Mouse (Mus musculus) heart, embryonic 16.5 days (tissue): ENCODE results near the gene Entpd1. TPM values are rescaled to one million over a fixed set of nuclear protein-coding genes. Genes with fewer than 3 reads are reported as not detected.
"Not testable (repeated sequence)": the region's sequence is repeated elsewhere in the genome, so short reads cannot be mapped to it uniquely, and the experiment has no call there.

Experiments
- ATAC-seq: fragments of 200-750 bp; cut with Nextera tagmentation; replicated peaks from 2 replicates; pipeline ENCODE4 v1.8.0; 2017; ENCODE audit warnings: moderate number of reproducible peaks; ENCODE audit not compliant: insufficient read depth, low FRiP score; ENCODE audit errors: extremely low read depth
- H3K27ac ChIP-seq: fragments of 300-500 bp; sonication (generic); 2 replicates; pipeline ENCODE4 v1.5.1; 2014; ENCODE audit warnings: mild to moderate bottlenecking, low read length, control low read depth, moderate library complexity
- H3K27me3 ChIP-seq: fragments of 300-500 bp; sonication (generic); 2 replicates; pipeline ENCODE4 v1.6.1; 2014; ENCODE audit warnings: low read length, mixed read lengths; ENCODE audit not compliant: control insufficient read depth, insufficient read depth
- H3K36me3 ChIP-seq: fragments of 300-500 bp; sonication (generic); 2 replicates; pipeline ENCODE4 v1.6.1; 2014; ENCODE audit not compliant: control insufficient read depth, insufficient read depth
- H3K4me1 ChIP-seq: fragments of 300-500 bp; sonication (generic); 2 replicates; pipeline ENCODE4 v1.6.1; 2014; ENCODE audit warnings: low read length, mixed read lengths; ENCODE audit not compliant: control insufficient read depth, insufficient read depth
- H3K4me2 ChIP-seq: fragments of 300-500 bp; sonication (generic); 2 replicates; pipeline ENCODE4 v1.6.1; 2014; ENCODE audit warnings: low read depth, mild to moderate bottlenecking, control low read depth, low read length
- H3K4me3 ChIP-seq: fragments of 300-500 bp; sonication (generic); 2 replicates; pipeline ENCODE4 v1.5.1; 2014; ENCODE audit warnings: mild to moderate bottlenecking, control low read depth, low read length
- H3K9ac ChIP-seq: fragments of 300-500 bp; sonication (generic); 2 replicates; pipeline ENCODE4 v1.6.1; 2014; ENCODE audit warnings: low read length, control low read depth
- H3K9me3 ChIP-seq: fragments of 300-500 bp; sonication (generic); replicated peaks from 2 replicates; pipeline ENCODE4 v1.6.1; 2016; ENCODE audit warnings: low read length; ENCODE audit not compliant: control insufficient read depth
- WGBS: fragments of 180-500 bp; shearing (Covaris S2); extraction: QIAGEN DNeasy Blood & Tissue Kit; methylation state at CpG from one replicate; pipeline ENCODE4 v1.1.7; 2014; 5-methylcytosine and 5-hydroxymethylcytosine counted together
- polyA plus RNA-seq: library from polyadenylated mRNA; unstranded; fragments of >200 nt; fragmentation: Nextera tagmentation; extraction: Ambion mirVana; gene quantifications from 2 replicates; pipeline ENCODE4 v1.2.1, GENCODE M21; 2015

The Entpd1 gene
- polyA plus RNA-seq, 1 experiment from 2014 or later: 11.7 TPM

GRCm38 (mm10) chr19:40607676-40608075 is 4.5 kb upstream of the Entpd1 start:
- WGBS: 70% methylated on average over 6 of the region's 6 CpGs
- H3K4me2 ChIP-seq: no peak overlapping the region
- H3K9me3 ChIP-seq: no peaks in the 10 kb centered on the region
- no peak for ATAC-seq
- H3K27ac ChIP-seq: no peak overlapping the region
- H3K4me3 ChIP-seq: no peak overlapping the region
- H3K36me3 ChIP-seq: peaks cover 25% of the 10 kb centered on the region
- H3K9ac ChIP-seq: no peak overlapping the region
- H3K4me1 ChIP-seq: peaks cover 8% of the 10 kb centered on the region
- no peaks in the 10 kb centered on the region for H3K27me3 ChIP-seq

- Histone ChIP-seq H3K4me3 (no peak overlapping the region), H3K4me2 (no peak overlapping the region), H3K9me3 (no peaks in the 10 kb centered on the region), H3K4me1 (peaks cover 8% of the 10 kb centered on the region), H3K27me3 (0 out of 2 replicates have a peak, but pooled peaks cover 2% of the 10 kb centered on the region), H3K9ac (no peak overlapping the region), H3K36me3 (no peaks in the 10 kb centered on the region), H3K27ac (no peak overlapping the region)
- 67% methylated on average over 7 of the region's 7 CpGs for WGBS
- ATAC-seq: no peak
These were observed 2.6 kb downstream of the Entpd1 start for GRCm38 (mm10) chr19:40614811-40615210.

- Histone ChIP-seq H3K27ac (no peak overlapping the region), H3K4me3 (no peak overlapping the region), H3K4me2 (no peak overlapping the region), H3K9me3 (no peaks in the 10 kb centered on the region), H3K9ac (no peak overlapping the region), H3K27me3 (0 out of 2 replicates have a peak, but pooled peaks cover 2% of the 10 kb centered on the region), H3K36me3 (no peaks in the 10 kb centered on the region), H3K4me1 (peaks cover 5% of the 10 kb centered on the region)
- ATAC-seq: no peak
- 83% methylated on average over 7 of the region's 7 CpGs for WGBS
These were observed 3.9 kb downstream of the Entpd1 start for GRCm38 (mm10) chr19:40616021-40616420.

- ATAC-seq, H3K27ac ChIP-seq, H3K36me3 ChIP-seq, H3K4me3 ChIP-seq, H3K27me3 ChIP-seq, H3K4me2 ChIP-seq, H3K4me1 ChIP-seq, H3K9me3 ChIP-seq, H3K9ac ChIP-seq: not testable (repeated sequence)
- 51% methylated on average over 10 of the region's 26 CpGs for WGBS
These were observed 9.4 kb downstream of the Entpd1 start for GRCm38 (mm10) chr19:40621616-40622015.

- 35% methylated on average over 12 of the region's 12 CpGs for WGBS
These were observed 13.8 kb downstream of the Entpd1 start for GRCm38 (mm10) chr19:40625935-40626334.

GRCm38 (mm10) chr19:40628950-40629349 is 16.8 kb downstream of the Entpd1 start:
- H3K27me3 ChIP-seq: no peaks in the 10 kb centered on the region
- H3K27ac ChIP-seq: no peak overlapping the region
- H3K4me3 ChIP-seq: no peak overlapping the region
- no peaks in the 10 kb centered on the region for H3K36me3 ChIP-seq
- no peak overlapping the region for H3K4me2 ChIP-seq
- no peaks in the 10 kb centered on the region for H3K9me3 ChIP-seq
- no peak for ATAC-seq
- H3K4me1 ChIP-seq: no peaks in the 10 kb centered on the region
- H3K9ac ChIP-seq: no peak overlapping the region

More at GRCm38 (mm10) chr19:40625935-40626334, 13.8 kb downstream of the Entpd1 start:
- H3K4me1 ChIP-seq: no peaks in the 10 kb centered on the region
- H3K4me2 ChIP-seq: no peak overlapping the region
- no peaks in the 10 kb centered on the region for H3K27me3 ChIP-seq
- H3K4me3 ChIP-seq: no peak overlapping the region
- no peak overlapping the region for H3K27ac ChIP-seq
- H3K9me3 ChIP-seq: no peaks in the 10 kb centered on the region
- no peak for ATAC-seq
- no peak overlapping the region for H3K9ac ChIP-seq
- no peaks in the 10 kb centered on the region for H3K36me3 ChIP-seq

GRCm38 (mm10) chr19:40630096-40630495 is 17.9 kb downstream of the Entpd1 start:
- Histone ChIP-seq H3K4me2 (no peak overlapping the region), H3K9ac (no peak overlapping the region), H3K4me3 (no peak overlapping the region), H3K9me3 (no peaks in the 10 kb centered on the region), H3K27ac (peak overlapping the region; percentile 19; the same call in 1 of the 2 replicates), H3K27me3 (no peaks in the 10 kb centered on the region), H3K36me3 (no peaks in the 10 kb centered on the region), H3K4me1 (no peaks in the 10 kb centered on the region)
- WGBS: 71% methylated on average over 3 of the region's 3 CpGs
- ATAC-seq: no peak

GRCm38 (mm10) chr19:40630606-40631005 is 18.4 kb downstream of the Entpd1 start:
- no peaks in the 10 kb centered on the region for H3K4me1 ChIP-seq
- H3K36me3 ChIP-seq: no peaks in the 10 kb centered on the region
- no peak overlapping the region for H3K9ac ChIP-seq
- H3K27ac ChIP-seq: peak overlapping the region; percentile 9; the same call in 1 of the 2 replicates
- ATAC-seq: no peak
- no peaks in the 10 kb centered on the region for H3K9me3 ChIP-seq
- no peaks in the 10 kb centered on the region for H3K27me3 ChIP-seq
- WGBS: 46% methylated on average over 7 of the region's 7 CpGs
- H3K4me2 ChIP-seq: no peak overlapping the region
- H3K4me3 ChIP-seq: no peak overlapping the region

GRCm38 (mm10) chr19:40632193-40632592 is 20.0 kb downstream of the Entpd1 start:
- no peaks in the 10 kb centered on the region for H3K27me3 ChIP-seq
- H3K4me3 ChIP-seq: no peak overlapping the region
- 59% methylated on average over 3 of the region's 3 CpGs for WGBS
- no peak for ATAC-seq
- no peak overlapping the region for H3K9ac ChIP-seq
- no peaks in the 10 kb centered on the region for H3K4me1 ChIP-seq
- H3K27ac ChIP-seq: no peak overlapping the region
- no peak overlapping the region for H3K4me2 ChIP-seq
- no peaks in the 10 kb centered on the region for H3K36me3 ChIP-seq
- no peaks in the 10 kb centered on the region for H3K9me3 ChIP-seq
